Comparison of ENCODE assay signal across 10 mouse cellular contexts in the genomic region with DNA sequence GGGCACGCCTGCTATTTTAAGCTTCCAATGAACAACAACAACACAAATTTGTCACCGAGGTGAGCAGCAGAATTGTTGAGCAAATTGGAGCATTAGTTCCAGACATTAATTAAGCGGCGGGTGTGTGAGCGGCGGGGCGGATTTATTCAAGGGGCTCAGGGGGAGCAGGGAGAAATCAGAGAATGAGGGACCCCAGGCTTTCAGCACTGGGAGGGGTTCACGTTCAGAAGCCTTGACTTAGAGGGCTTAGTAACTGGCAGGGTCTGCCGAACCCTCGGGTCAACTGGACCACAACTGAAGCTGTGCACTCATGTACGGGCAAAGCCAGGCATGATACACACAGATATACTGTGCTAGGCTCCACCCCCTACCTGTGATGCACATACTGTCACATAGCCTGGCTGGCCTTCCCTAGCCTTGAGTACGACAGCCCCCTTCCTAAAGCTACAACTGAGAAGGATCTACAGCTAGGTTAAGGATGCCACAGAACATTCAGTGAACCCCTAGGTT. TPM values are rescaled to one million over a fixed set of nuclear protein-coding genes. Genes with fewer than 3 reads are reported as not detected.
DNase-seq lines count a peak whose midpoint lies in the region; ATAC-seq lines count a peak whose summit lies in the region.
"Had no signal": no experiment of that assay in that cellular context is flagged by ENCODE, and none has a peak within 500 bp of the region (broad histone marks: within the 10 kb centered on the region; RNA-seq: fewer than 3 reads in every experiment).

No protein-coding gene starts in this region.

- no peak for ATAC-seq in kidney, embryonic 15.5 days (replicated peaks; ENCODE audit: low FRiP score)
- ATAC-seq in embryonic facial prominence, embryonic 11.5 days (replicated peaks; ENCODE audit: insufficient number of reproducible peaks, low FRiP score, low TSS enrichment, low read depth): no peak
- ATAC-seq: Patski had no signal

- DNase-seq in kidney, adult 18-20 months: no peak
- peak; percentile 53 for DNase-seq in brain, adult 2 months (ENCODE audit: low read depth, low spot score)
- no peak for DNase-seq in embryonic facial prominence, embryonic 11.5 days (ENCODE audit: low spot score)
- no peak for DNase-seq in limb, embryonic 10.5 days (ENCODE audit: low spot score)
- DNase-seq in embryo, embryonic 9.5 days (ENCODE audit: extremely low spot score): no peak
- DNase-seq in ovary, postnatal 36 days (ENCODE audit: low spot score): no peak
- no peak for DNase-seq in adrenal gland, postnatal 25 days
- DNase-seq: kidney, adult 11 months had no signal

- H3K9ac ChIP-seq in kidney, embryonic 15.5 days: 0 out of 2 replicates have a peak overlapping the region, but pooled peaks have one; percentile 31
- no peak overlapping the region for H3K9ac ChIP-seq in embryonic facial prominence, embryonic 11.5 days (replicated peaks; ENCODE audit: low read length)

- no peaks in the 10 kb centered on the region for H3K36me3 ChIP-seq in kidney, embryonic 15.5 days
- H3K36me3 ChIP-seq in embryonic facial prominence, embryonic 11.5 days (replicated peaks; ENCODE audit: control insufficient read depth, insufficient read depth, low read depth, low read length): no peaks in the 10 kb centered on the region
- H3K36me3 ChIP-seq in limb, embryonic 10.5 days: no peaks in the 10 kb centered on the region

- peaks cover 71% of the 10 kb centered on the region for H3K4me1 ChIP-seq in kidney, embryonic 15.5 days
- H3K4me1 ChIP-seq in embryonic facial prominence, embryonic 11.5 days (ENCODE audit: control insufficient read depth, insufficient read depth, low read length): peaks cover 13% of the 10 kb centered on the region
- H3K4me1 ChIP-seq in limb, embryonic 10.5 days: peaks cover 52% of the 10 kb centered on the region

- 31% methylated on average over 12 of the region's 12 CpGs for WGBS in kidney, embryonic 15.5 days
- 18% methylated on average over 12 of the region's 12 CpGs for WGBS in embryonic facial prominence, embryonic 11.5 days
- 26% methylated on average over 12 of the region's 12 CpGs for WGBS in limb, embryonic 10.5 days

- no peak overlapping the region for H3K27ac ChIP-seq in kidney, embryonic 15.5 days
- H3K27ac ChIP-seq in embryonic facial prominence, embryonic 11.5 days (replicated peaks; ENCODE audit: low read depth, low read length): no peak overlapping the region
- no peak overlapping the region for H3K27ac ChIP-seq in limb, embryonic 10.5 days

- H3K4me3 ChIP-seq in kidney, embryonic 15.5 days (replicated peaks): peak overlapping the region; percentile 44
- no peak overlapping the region for H3K4me3 ChIP-seq in embryonic facial prominence, embryonic 11.5 days (ENCODE audit: low read depth, low read length)
- peak overlapping the region; percentile 55 for H3K4me3 ChIP-seq in limb, embryonic 10.5 days

- H3K4me2 ChIP-seq in kidney, embryonic 15.5 days: peak overlapping the region; percentile 79
- peak overlapping the region; percentile 83 for H3K4me2 ChIP-seq in embryonic facial prominence, embryonic 11.5 days (ENCODE audit: low read depth, low read length)

- no peaks in the 10 kb centered on the region for H3K9me3 ChIP-seq in kidney, embryonic 15.5 days (replicated peaks)
- no peaks in the 10 kb centered on the region for H3K9me3 ChIP-seq in embryonic facial prominence, embryonic 11.5 days (replicated peaks; ENCODE audit: control insufficient read depth, low read length)
- no peaks in the 10 kb centered on the region for H3K9me3 ChIP-seq in limb, embryonic 10.5 days (replicated peaks)

- H3K27me3 ChIP-seq in kidney, embryonic 15.5 days: peaks cover 82% of the 10 kb centered on the region
- peaks cover 54% of the 10 kb centered on the region for H3K27me3 ChIP-seq in embryonic facial prominence, embryonic 11.5 days (ENCODE audit: control insufficient read depth, insufficient read depth, low read length)
- peaks cover 100% of the 10 kb centered on the region for H3K27me3 ChIP-seq in limb, embryonic 10.5 days (ENCODE audit: low read depth, poor library complexity, severe bottlenecking)

RNA-seq across cellular contexts. Expression of gene 4933428G20Rik, which starts 37.5 kb away (rescaled TPM):
- 0.49 and 0.84 TPM in 2 replicates for polyA plus RNA-seq in kidney, embryonic 15.5 days (2015; fragmentation: Nextera tagmentation; extraction: Ambion mirVana)
- polyA plus RNA-seq in embryonic facial prominence, embryonic 11.5 days (2014; fragmentation: Nextera tagmentation; extraction: Ambion mirVana): not detected in 2 replicates
- polyA plus RNA-seq in limb, embryonic 10.5 days (2016; fragmentation: Nextera tagmentation; extraction: Ambion mirVana): 0.49 and 0.54 TPM in 2 replicates
- not detected in 2 replicates for total RNA-seq in adrenal gland, postnatal 25 days (2021)

RNA-seq across cellular contexts. Expression of gene Srcin1, which starts 38.4 kb away (rescaled TPM):
- polyA plus RNA-seq in kidney, embryonic 15.5 days (2015; fragmentation: Nextera tagmentation; extraction: Ambion mirVana): 0.83 and 0.85 TPM in 2 replicates
- polyA plus RNA-seq in embryonic facial prominence, embryonic 11.5 days (2014; fragmentation: Nextera tagmentation; extraction: Ambion mirVana): 0.55 and 0.56 TPM in 2 replicates
- polyA plus RNA-seq in limb, embryonic 10.5 days (2016; fragmentation: Nextera tagmentation; extraction: Ambion mirVana): 0.24 and 0.25 TPM in 2 replicates
- 9.8 and 9.9 TPM in 2 replicates for total RNA-seq in adrenal gland, postnatal 25 days (2021)
